Mouse (Mus musculus): Measurements from ENCODE around the gene Lrmda.

- TF ChIP-seq CTCF (IDR thresholded peaks at IDR 0.05; ENCODE audit: low read depth, low read length): no peak
- TF ChIP-seq POLR2A (IDR thresholded peaks at IDR 0.05; ENCODE audit: borderline replicate concordance, low read depth, low read length): no peak
These were observed 688.6 kb downstream of the Lrmda start for GRCm38 (mm10) chr14:22707958-22708701.
